Mouse (Mus musculus) embryonic facial prominence, embryonic 14.5 days (tissue): ENCODE results near the gene Tmem198. TPM values are rescaled to one million over a fixed set of nuclear protein-coding genes. Genes with fewer than 3 reads are reported as not detected.

ENCODE experiments used
- ATAC-seq: fragments of 200-750 bp; cut with Nextera tagmentation; 2 replicates; pipeline ENCODE4 v1.8.0; 2017; ENCODE audit warnings: low read depth, moderate number of reproducible peaks, moderate TSS enrichment
- DNase-seq: peaks from one replicate; pipeline ENCODE4 v3.0.0-alpha.2; 2015; ENCODE audit warnings: low spot score
- H3K27ac ChIP-seq: fragments of 300-500 bp; sonication (generic); replicated peaks from 2 replicates; pipeline ENCODE4 v1.5.1; 2014; ENCODE audit warnings: low read depth, mild to moderate bottlenecking, low read length, moderate library complexity
- H3K27me3 ChIP-seq: fragments of 300-500 bp; sonication (generic); replicated peaks from 2 replicates; pipeline ENCODE4 v1.6.1; 2014; ENCODE audit warnings: low read length; ENCODE audit not compliant: control insufficient read depth, insufficient read depth
- H3K36me3 ChIP-seq: fragments of 300-500 bp; sonication (generic); 2 replicates; pipeline ENCODE4 v1.6.1; 2014; ENCODE audit warnings: low read length, mixed read lengths; ENCODE audit not compliant: control insufficient read depth, insufficient read depth
- H3K4me1 ChIP-seq: fragments of 300-500 bp; sonication (generic); 2 replicates; pipeline ENCODE4 v1.6.1; 2014; ENCODE audit warnings: antibody characterized with exemption, low read length; ENCODE audit not compliant: control insufficient read depth, insufficient read depth
- H3K4me2 ChIP-seq: fragments of 300-500 bp; sonication (generic); 2 replicates; pipeline ENCODE4 v1.6.1; 2014; ENCODE audit warnings: low read depth, mild to moderate bottlenecking, low read length, moderate library complexity, mixed read lengths
- H3K4me3 ChIP-seq: fragments of 300-500 bp; sonication (generic); 2 replicates; pipeline ENCODE4 v1.5.1; 2014; ENCODE audit warnings: low read depth, mild to moderate bottlenecking, low read length
- H3K9ac ChIP-seq: fragments of 300-500 bp; sonication (generic); 2 replicates; pipeline ENCODE4 v1.6.1; 2014; ENCODE audit warnings: low read depth, mild to moderate bottlenecking, low read length, moderate library complexity, mixed read lengths
- H3K9me3 ChIP-seq: fragments of 300-500 bp; sonication (generic); 2 replicates; pipeline ENCODE4 v1.6.1; 2016; ENCODE audit warnings: low read length; ENCODE audit not compliant: control insufficient read depth
- WGBS: fragments of 180-500 bp; shearing (Covaris S2); extraction: QIAGEN DNeasy Blood & Tissue Kit; methylation state at CpG from one replicate; pipeline ENCODE4 v1.1.7; 2014; 5-methylcytosine and 5-hydroxymethylcytosine counted together
- polyA plus RNA-seq: library from polyadenylated mRNA; unstranded; fragments of >200 nt; fragmentation: Nextera tagmentation; extraction: Ambion mirVana; gene quantifications from 2 replicates; pipeline ENCODE4 v1.2.1, GENCODE M21; 2014

Tmem198 gene
- polyA plus RNA-seq, 1 experiment from 2014 or later = 1.3 TPM

DNA sequence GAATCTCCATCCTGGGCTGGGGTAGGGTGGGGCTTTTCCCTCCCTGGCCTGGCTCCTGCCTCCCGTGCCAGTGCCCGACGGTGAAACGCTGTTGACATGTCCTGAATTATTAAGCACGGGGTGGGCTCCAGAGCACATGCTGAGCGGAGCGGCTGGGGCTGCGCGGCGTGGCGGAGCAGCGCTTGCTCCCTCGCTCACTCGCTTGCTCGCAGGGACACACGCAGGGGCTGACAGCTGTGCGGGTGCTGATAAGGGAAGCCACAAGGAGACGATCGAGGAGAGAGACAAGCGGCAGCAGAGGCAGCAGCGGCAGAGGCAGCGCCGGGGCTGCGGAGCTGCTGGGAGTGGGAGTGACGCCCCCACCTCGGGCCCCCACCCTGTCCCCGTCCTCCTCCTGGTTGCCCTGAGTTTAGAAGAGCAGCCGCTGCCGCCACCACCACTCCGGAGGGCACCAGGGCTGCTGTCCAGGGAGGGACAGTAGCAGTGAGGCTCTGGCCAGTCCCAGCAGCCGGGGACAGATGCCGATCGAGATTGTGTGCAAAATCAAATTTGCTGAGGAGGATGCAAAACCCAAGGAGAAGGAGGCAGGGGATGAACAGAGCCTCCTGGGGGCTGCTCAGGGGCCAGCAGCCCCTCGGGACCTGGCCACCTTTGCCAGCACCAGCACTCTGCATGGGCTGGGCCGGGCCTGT lies 28.9 kb upstream of the Tmem198 start, which contains the start of gene Asic4:
Gene Asic4, plus strand, starts transcription at position 123 of the 692 bp plus-strand sequence.
- no peaks in the 10 kb centered on the region for H3K36me3 ChIP-seq
- H3K4me1 ChIP-seq = peaks cover 41% of the 10 kb centered on the region
- H3K27ac ChIP-seq = no peak within 1 kb of the TSS
- peak within 1 kb of the TSS; percentile 38 for H3K9ac ChIP-seq
- 2% methylated on average over 26 of the region's 35 CpGs for WGBS
- H3K9me3 ChIP-seq = no peaks in the 10 kb centered on the region
- peaks cover 73% of the 10 kb centered on the region for H3K27me3 ChIP-seq
- ATAC-seq (no peak), DNase-seq (peak; percentile 36)
- peak within 1 kb of the TSS; percentile 61 for H3K4me2 ChIP-seq
- H3K4me3 ChIP-seq = peak within 1 kb of the TSS; percentile 31

DNA sequence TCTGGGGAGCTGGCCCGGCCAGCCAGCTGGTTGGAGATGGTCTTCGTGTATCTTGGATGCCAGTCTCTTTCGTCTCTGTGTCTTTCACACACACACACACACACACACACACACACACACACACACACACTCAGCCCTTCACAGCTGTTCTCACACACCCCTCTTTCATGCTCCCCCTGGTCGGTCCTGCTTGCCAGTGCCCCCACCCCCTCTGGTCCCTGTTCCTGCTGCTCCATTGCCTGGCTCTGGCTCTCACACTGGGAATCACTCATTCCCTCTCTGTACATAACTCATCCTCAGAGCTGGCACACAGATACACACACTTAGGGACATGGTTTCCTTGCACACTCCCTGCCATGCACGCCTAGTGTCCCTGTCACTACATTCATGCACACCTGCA lies 27.4 kb upstream of the Tmem198 start:
- ATAC-seq (no peak), DNase-seq (no peak)
- Histone ChIP-seq H3K4me1 (peaks cover 37% of the 10 kb centered on the region), H3K27ac (no peak overlapping the region), H3K9me3 (no peaks in the 10 kb centered on the region), H3K4me3 (no peak overlapping the region), H3K4me2 (no peak overlapping the region), H3K36me3 (no peaks in the 10 kb centered on the region), H3K27me3 (peaks cover 69% of the 10 kb centered on the region), H3K9ac (no peak overlapping the region)
- 65% methylated on average over 5 of the region's 5 CpGs for WGBS

DNA sequence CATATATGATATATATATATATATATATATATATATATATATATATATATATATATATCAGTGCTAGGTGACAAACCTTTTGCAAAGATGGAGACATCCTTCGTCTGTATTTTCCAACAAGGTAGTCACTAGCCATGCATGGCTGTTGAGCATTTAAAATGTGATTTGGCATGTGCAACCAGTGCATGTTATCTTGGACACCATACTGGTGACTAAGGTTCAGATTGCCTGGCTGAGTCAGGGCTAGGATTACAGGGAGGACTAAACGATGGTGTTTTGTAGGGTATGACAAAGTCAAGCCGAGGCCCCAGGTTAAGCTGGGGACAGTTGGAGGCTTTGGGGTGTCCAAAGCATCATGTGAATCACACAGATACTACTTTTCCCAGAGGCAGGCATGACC lies 23.9 kb upstream of the Tmem198 start:
- H3K27me3 ChIP-seq = peaks cover 56% of the 10 kb centered on the region
- H3K36me3 ChIP-seq = no peaks in the 10 kb centered on the region
- no peak overlapping the region for H3K4me3 ChIP-seq
- WGBS = 66% methylated on average over 3 of the region's 3 CpGs
- H3K9me3 ChIP-seq = no peaks in the 10 kb centered on the region
- H3K27ac ChIP-seq = no peak overlapping the region
- peaks cover 20% of the 10 kb centered on the region for H3K4me1 ChIP-seq
- no peak overlapping the region for H3K4me2 ChIP-seq
- ATAC-seq = no peak
- H3K9ac ChIP-seq = no peak overlapping the region
- no peak for DNase-seq

DNA sequence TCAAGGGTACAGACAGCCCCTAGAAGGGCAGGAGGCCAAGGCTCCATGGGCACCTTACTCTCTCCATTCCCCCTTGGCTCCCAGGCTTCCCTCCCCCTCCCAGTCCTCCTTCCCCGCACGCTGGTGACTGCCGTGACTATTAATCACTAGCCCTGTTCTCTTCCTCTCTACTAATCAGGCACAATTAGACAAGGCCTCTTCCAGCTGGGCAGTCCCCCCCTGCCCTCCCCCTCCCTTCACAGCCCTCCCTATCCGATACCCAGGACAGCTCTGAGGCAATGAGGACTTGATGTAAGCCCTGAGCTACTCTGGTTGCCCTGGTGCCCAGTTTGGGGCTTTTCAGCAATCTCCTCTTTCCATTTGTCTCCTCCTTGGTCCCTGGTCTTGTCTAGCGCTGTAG lies 23.4 kb upstream of the Tmem198 start:
- WGBS = 38% methylated on average over 5 of the region's 5 CpGs
- Histone ChIP-seq H3K27ac (no peak overlapping the region), H3K4me2 (no peak overlapping the region), H3K4me1 (peaks cover 16% of the 10 kb centered on the region), H3K36me3 (no peaks in the 10 kb centered on the region), H3K4me3 (no peak overlapping the region), H3K27me3 (peaks cover 51% of the 10 kb centered on the region), H3K9ac (no peak overlapping the region), H3K9me3 (no peaks in the 10 kb centered on the region)
- ATAC-seq (no peak), DNase-seq (no peak)

DNA sequence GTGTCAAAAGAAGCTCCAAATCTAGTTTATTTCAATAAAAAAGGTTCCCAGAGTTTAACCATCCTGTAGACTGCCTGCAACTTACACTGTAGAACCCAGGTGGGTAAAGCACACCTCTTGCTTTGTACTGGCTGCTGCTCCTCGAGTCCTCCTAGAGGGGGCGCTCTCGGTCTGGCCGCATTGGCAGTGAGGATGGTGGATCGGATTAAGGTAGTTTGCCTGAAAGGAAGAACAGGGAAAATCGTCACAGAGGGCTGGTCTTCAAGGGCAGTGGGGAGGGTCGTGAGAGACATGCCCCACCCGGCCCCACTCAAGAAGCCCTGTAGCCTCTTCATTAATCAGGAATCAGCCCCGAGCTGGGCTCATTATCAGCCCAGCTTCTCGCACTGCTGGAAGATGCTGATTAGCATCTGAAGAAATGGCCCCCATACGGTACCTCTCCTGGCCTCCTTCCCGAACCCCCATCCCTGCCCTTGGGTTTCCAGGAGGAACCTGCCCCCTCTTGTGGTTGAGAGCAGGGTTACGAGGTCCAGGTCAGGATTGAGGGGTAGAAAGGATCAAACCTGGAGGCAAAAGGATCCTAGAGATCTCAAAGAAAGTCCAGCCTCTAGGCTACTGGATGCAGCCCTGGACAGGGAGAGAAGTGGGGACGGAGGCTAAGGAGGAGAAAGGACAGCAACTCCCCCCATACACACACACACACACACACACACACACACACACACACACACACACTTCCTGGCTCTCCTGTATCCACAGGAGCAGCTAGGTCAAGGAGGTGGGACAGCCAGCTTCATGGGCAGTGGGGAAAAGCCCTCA lies 22.4 kb upstream of the Tmem198 start:
- H3K4me1 ChIP-seq = peaks cover 16% of the 10 kb centered on the region
- H3K4me2 ChIP-seq = no peak overlapping the region
- no peaks in the 10 kb centered on the region for H3K36me3 ChIP-seq
- no peak for ATAC-seq
- 13% methylated on average over 14 of the region's 14 CpGs for WGBS
- H3K27ac ChIP-seq = no peak overlapping the region
- no peak overlapping the region for H3K4me3 ChIP-seq
- no peak for DNase-seq
- H3K27me3 ChIP-seq = peaks cover 40% of the 10 kb centered on the region
- no peak overlapping the region for H3K9ac ChIP-seq
- no peaks in the 10 kb centered on the region for H3K9me3 ChIP-seq

DNA sequence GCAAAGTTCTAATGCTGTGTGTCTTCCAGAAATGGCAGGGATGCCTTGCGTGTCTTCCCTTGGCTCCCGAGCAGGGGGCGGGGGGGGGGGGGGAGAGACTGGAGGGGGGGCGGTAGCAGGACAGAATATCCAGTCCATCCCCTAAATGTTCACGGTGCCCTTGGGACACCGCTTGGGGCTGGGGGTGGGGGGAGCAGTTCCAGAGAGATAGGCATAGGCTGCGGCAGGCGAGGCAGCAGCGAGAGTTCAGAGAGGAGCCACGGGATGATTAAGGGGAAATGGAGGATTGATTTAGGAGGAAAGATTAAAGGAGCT lies 21.7 kb upstream of the Tmem198 start:
- Histone ChIP-seq H3K27ac (no peak overlapping the region), H3K4me3 (no peak overlapping the region), H3K9me3 (no peaks in the 10 kb centered on the region), H3K4me1 (peaks cover 16% of the 10 kb centered on the region), H3K27me3 (peaks cover 33% of the 10 kb centered on the region), H3K36me3 (no peaks in the 10 kb centered on the region), H3K9ac (no peak overlapping the region), H3K4me2 (peak overlapping the region; percentile 50)
- 4% methylated on average over 7 of the region's 10 CpGs for WGBS
- no peak for DNase-seq
- ATAC-seq = no peak

DNA sequence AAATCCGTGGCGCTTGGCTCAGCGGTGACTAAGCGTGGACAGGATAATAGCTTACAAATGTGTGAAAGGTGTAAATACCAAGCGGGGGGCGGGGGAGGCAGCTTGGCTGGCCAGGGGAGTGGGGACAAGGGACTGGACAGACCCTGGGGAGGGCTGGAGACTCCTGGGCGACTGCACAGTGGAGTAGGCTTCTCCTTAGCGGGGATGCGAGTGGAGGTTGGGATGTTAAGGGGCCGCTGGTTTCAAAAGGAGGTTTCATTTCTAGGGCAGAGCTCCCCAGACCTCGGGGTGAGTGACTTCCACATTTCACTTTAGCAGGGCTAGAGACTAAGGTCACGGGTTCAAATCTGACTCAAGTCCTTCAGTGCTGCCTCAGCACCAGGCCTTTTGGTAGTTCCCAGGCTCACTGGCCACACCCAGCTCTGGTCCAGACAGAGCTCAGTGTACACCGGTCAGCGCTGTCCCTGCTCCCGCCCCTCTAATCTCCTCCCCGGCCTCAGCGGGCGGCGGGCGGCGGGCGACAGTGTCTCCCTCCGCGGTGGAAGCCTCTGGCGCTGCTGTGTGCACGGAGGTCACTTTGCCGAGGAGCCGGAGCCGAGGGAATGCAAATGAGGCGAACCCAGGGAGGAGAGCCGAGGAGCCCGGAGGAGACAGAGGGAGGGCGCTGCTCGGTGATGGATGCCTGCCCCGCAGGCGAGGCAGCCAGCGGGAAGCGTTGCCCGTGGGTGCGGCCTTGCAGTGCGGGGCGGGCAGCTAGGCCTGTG lies 21.1 kb upstream of the Tmem198 start:
- peak; percentile 42; the same call in 1 of the 2 replicates for ATAC-seq
- H3K36me3 ChIP-seq = no peaks in the 10 kb centered on the region
- H3K4me2 ChIP-seq = peak overlapping the region; percentile 50
- H3K27me3 ChIP-seq = peaks cover 32% of the 10 kb centered on the region
- peaks cover 16% of the 10 kb centered on the region for H3K4me1 ChIP-seq
- H3K9ac ChIP-seq = peak overlapping the region; percentile 38
- DNase-seq = no peak
- WGBS = 7% methylated on average over 29 of the region's 42 CpGs
- no peak overlapping the region for H3K27ac ChIP-seq
- H3K4me3 ChIP-seq = peak overlapping the region; percentile 31
- H3K9me3 ChIP-seq = no peaks in the 10 kb centered on the region

DNA sequence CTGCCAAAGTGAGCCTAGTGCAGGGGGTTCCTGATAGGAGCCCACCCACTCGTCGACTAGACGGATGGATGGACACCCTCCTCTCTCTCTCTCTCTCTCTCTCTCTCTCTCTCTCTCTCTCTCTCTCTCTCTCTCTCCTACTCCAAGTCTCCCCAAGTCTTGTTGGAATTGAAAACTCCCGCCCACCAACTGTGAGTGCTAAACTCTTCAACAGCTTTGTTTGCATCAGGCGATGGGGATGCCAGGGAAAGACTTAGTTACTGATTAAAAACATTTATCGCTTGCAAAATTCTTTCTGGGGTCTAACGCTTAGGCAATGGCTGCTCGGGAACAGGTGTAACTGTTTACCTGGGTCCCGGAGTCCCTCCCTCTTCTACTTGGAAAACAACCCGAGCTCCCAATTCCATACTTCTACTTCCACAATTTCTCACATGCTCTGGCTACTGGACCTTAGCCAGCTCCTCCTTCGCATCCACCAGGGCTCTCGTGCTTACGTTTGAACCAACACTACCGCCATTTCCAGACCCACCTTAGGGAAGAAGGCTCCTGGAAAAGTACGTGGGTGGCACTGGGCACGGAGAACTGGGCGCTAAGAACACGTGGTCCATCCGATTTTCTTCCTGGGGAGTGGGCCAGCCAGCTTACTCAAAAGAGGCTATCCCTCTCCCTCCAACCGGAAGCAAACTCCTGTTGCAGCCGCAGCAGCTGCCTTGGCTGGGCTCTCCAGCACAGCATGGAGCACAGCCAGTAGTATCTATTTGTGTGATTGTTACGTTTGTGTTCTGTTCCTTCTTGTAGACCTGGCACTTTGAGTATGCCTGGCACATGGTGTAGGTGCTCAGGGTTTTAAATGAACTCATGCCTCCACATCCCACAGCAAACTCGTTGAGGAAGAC lies 20.3 kb upstream of the Tmem198 start:
- DNase-seq (peak; percentile 60), ATAC-seq (no peak; the same call in 1 of the 2 replicates)
- Histone ChIP-seq H3K27me3 (peaks cover 32% of the 10 kb centered on the region), H3K27ac (0 out of 2 replicates have a peak overlapping the region, but pooled peaks have one; percentile 15), H3K36me3 (no peaks in the 10 kb centered on the region), H3K9ac (peak overlapping the region; percentile 38), H3K4me1 (peaks cover 16% of the 10 kb centered on the region), H3K9me3 (no peaks in the 10 kb centered on the region), H3K4me2 (peak overlapping the region; percentile 50), H3K4me3 (peak overlapping the region; percentile 31)
- WGBS = 12% methylated on average over 23 of the region's 23 CpGs
